Mouse (Mus musculus): Measurements from ENCODE around the gene Vwa3a.

DNA sequence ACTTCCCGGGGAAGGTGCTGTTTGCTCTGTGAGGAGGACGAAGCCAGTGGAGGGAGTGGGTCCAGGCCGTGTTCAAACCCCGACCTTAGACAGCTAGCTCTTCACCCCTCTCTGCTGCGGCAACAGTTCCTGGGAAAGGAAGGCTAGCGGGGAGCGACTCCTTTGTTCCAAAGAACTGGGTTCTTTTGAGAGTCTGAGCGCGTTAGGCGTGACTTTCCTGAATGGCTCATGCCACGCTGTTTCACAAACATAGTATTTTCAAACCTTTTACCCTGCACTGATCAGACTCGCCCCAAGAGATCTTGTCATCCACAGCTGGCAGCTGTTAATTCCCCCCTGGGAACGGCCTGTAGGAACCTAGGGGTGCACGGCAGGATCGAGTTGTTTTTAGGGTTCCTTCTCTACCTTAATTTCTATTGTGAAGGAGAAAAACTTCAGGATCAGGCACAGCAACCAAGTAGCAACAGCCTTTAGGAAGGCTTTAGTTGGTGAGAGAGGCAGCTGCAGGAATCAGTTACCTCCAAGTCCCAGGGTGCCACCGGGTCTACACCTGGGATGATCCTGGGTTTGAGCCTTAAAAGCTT lies 104.8 kb downstream of the Vwa3a start:
- TF ChIP-seq CTCF (conservative IDR thresholded peaks at IDR 0.05; ENCODE audit: insufficient read depth, insufficient read length, low read depth, low read length): no peak
- no peak for TF ChIP-seq POLR2A (IDR thresholded peaks at IDR 0.05; ENCODE audit: low read depth, low read length)
